25 mouse cellular contexts compared by ENCODE assay signal in genomic region chr9:41922416-41922815, GRCm38 (mm10).
DNase-seq lines count a peak whose midpoint lies in the region; ATAC-seq and TF ChIP-seq lines count a peak whose summit lies in the region.
"Had no signal": no experiment of that assay in that cellular context is flagged by ENCODE, and none has a peak within 500 bp of the region (broad histone marks: within the 10 kb centered on the region; RNA-seq: fewer than 3 reads in every experiment).

No protein-coding gene starts in this region.

- H3K4me2 ChIP-seq in heart, embryonic 12.5 days, result no peak overlapping the region
- no peak overlapping the region for H3K4me2 ChIP-seq in intestine, embryonic 14.5 days (ENCODE audit: low read length)
- H3K4me2 ChIP-seq in intestine, postnatal 0 days (replicated peaks; ENCODE audit: low read depth), result no peak overlapping the region
- no peak overlapping the region for H3K4me2 ChIP-seq in limb, embryonic 12.5 days
- H3K4me2 ChIP-seq: hindbrain, embryonic 12.5 days; liver, embryonic 12.5 days; lung, embryonic 14.5 days; midbrain, embryonic 15.5 days; neural tube, embryonic 15.5 days; stomach, embryonic 15.5 days had no signal

- no peak for TF ChIP-seq CTCF in intestine, postnatal 0 days (IDR thresholded peaks at IDR 0.05; ENCODE audit: low read depth)
- no peak for TF ChIP-seq CTCF in lung, adult 2 months (IDR thresholded peaks at IDR 0.05; ENCODE audit: insufficient read depth, low read length)

- H3K4me3 ChIP-seq in heart, embryonic 12.5 days, result no peak overlapping the region
- H3K4me3 ChIP-seq in intestine, embryonic 14.5 days (ENCODE audit: low read depth, low read length), result no peak overlapping the region
- H3K4me3 ChIP-seq in intestine, postnatal 0 days (ENCODE audit: low read depth, low read length), result no peak overlapping the region
- H3K4me3 ChIP-seq in limb, embryonic 12.5 days (replicated peaks), result no peak overlapping the region
- no peak overlapping the region for H3K4me3 ChIP-seq in lung, adult 2 months (replicated peaks; ENCODE audit: extremely low read depth, low read depth, low read length)
- H3K4me3 ChIP-seq: hindbrain, embryonic 12.5 days; layer of hippocampus, adult 2 months; liver, embryonic 12.5 days; midbrain, embryonic 15.5 days; myocyte; neural tube, embryonic 15.5 days; stomach, embryonic 15.5 days had no signal

- no peaks in the 10 kb centered on the region for H3K27me3 ChIP-seq in heart, embryonic 12.5 days (replicated peaks)
- H3K27me3 ChIP-seq in intestine, embryonic 14.5 days (replicated peaks; ENCODE audit: control insufficient read depth, insufficient read depth, low read length), result no peaks in the 10 kb centered on the region
- H3K27me3 ChIP-seq in intestine, postnatal 0 days (replicated peaks; ENCODE audit: control insufficient read depth, insufficient read depth, low read length), result no peaks in the 10 kb centered on the region
- H3K27me3 ChIP-seq in limb, embryonic 12.5 days, result no peaks in the 10 kb centered on the region
- H3K27me3 ChIP-seq: hindbrain, embryonic 12.5 days; liver, embryonic 12.5 days; midbrain, embryonic 15.5 days; neural tube, embryonic 15.5 days; stomach, embryonic 15.5 days had no signal

- H3K9me3 ChIP-seq in heart, embryonic 12.5 days (replicated peaks), result peaks cover 5% of the 10 kb centered on the region; the same call in 1 of the 2 replicates
- H3K9me3 ChIP-seq in intestine, embryonic 14.5 days (ENCODE audit: control insufficient read depth, low read length), result no peaks in the 10 kb centered on the region
- no peaks in the 10 kb centered on the region for H3K9me3 ChIP-seq in intestine, postnatal 0 days (ENCODE audit: control insufficient read depth)
- H3K9me3 ChIP-seq in limb, embryonic 12.5 days, result no peaks in the 10 kb centered on the region
- H3K9me3 ChIP-seq: hindbrain, embryonic 12.5 days; liver, embryonic 12.5 days; midbrain, embryonic 15.5 days; neural tube, embryonic 15.5 days; stomach, embryonic 15.5 days had no signal

- no peak overlapping the region for H3K9ac ChIP-seq in heart, embryonic 12.5 days
- no peak overlapping the region for H3K9ac ChIP-seq in intestine, embryonic 14.5 days (ENCODE audit: low read length)
- no peak overlapping the region for H3K9ac ChIP-seq in intestine, postnatal 0 days (ENCODE audit: low read depth, low read length)
- H3K9ac ChIP-seq in limb, embryonic 12.5 days (replicated peaks), result no peak overlapping the region
- H3K9ac ChIP-seq: hindbrain, embryonic 12.5 days; liver, embryonic 12.5 days; lung, embryonic 14.5 days; midbrain, embryonic 15.5 days; neural tube, embryonic 15.5 days; stomach, embryonic 15.5 days had no signal

- peak; percentile 15 for DNase-seq in adrenal gland, adult 2 months
- no peak for DNase-seq in adrenal gland, postnatal 25 days
- DNase-seq in heart, adult 11 months, result peak; percentile 95
- peak; percentile 42 for DNase-seq in intestine, embryonic 14.5 days (ENCODE audit: low spot score)
- DNase-seq in lung, adult 2 months, result no peak
- DNase-seq: cerebellum, adult 8-10 months; kidney, postnatal 10 days; left cerebral cortex, postnatal 4 days; lung, embryonic 14.5 days; lung, postnatal 36 days; right cerebral cortex, postnatal 25 days; thymus, adult 18-20 months had no signal

- TF ChIP-seq POLR2A in lung, adult 2 months (IDR thresholded peaks at IDR 0.05; ENCODE audit: borderline replicate concordance, extremely low read depth, low read depth, low read length), result no peak

- no peak for ATAC-seq in heart, embryonic 12.5 days (ENCODE audit: insufficient number of reproducible peaks, low FRiP score)
- no peak for ATAC-seq in intestine, embryonic 14.5 days (replicated peaks; ENCODE audit: low FRiP score, low TSS enrichment, low read depth)
- ATAC-seq in intestine, postnatal 0 days, result no peak
- ATAC-seq in limb, embryonic 12.5 days (ENCODE audit: insufficient number of reproducible peaks, insufficient read depth, low FRiP score, low TSS enrichment, low read depth), result no peak
- ATAC-seq: activated CD4-positive, CD25-positive, alpha-beta regulatory T cell, adult 4 months; CD4-positive, CD25-positive, alpha-beta regulatory T cell, adult 4 months; inflammation-experienced regulatory T-cells, adult 6 months; liver, embryonic 12.5 days; midbrain, embryonic 15.5 days had no signal

- H3K27ac ChIP-seq in heart, embryonic 12.5 days (ENCODE audit: poor library complexity, severe bottlenecking), result no peak overlapping the region
- H3K27ac ChIP-seq in intestine, embryonic 14.5 days (ENCODE audit: low read depth), result no peak overlapping the region
- no peak overlapping the region for H3K27ac ChIP-seq in intestine, postnatal 0 days (ENCODE audit: low read depth, low read length)
- peak overlapping the region; percentile 96 for H3K27ac ChIP-seq in limb, embryonic 12.5 days
- H3K27ac ChIP-seq: hindbrain, embryonic 12.5 days; layer of hippocampus, adult 2 months; liver, embryonic 12.5 days; midbrain, embryonic 15.5 days; neural tube, embryonic 15.5 days; stomach, embryonic 15.5 days had no signal

- no peaks in the 10 kb centered on the region for H3K36me3 ChIP-seq in heart, embryonic 12.5 days
- no peaks in the 10 kb centered on the region for H3K36me3 ChIP-seq in intestine, embryonic 14.5 days (ENCODE audit: control insufficient read depth, insufficient read depth, low read length)
- H3K36me3 ChIP-seq in intestine, postnatal 0 days (ENCODE audit: control insufficient read depth, insufficient read depth), result no peaks in the 10 kb centered on the region
- H3K36me3 ChIP-seq in limb, embryonic 12.5 days, result no peaks in the 10 kb centered on the region
- H3K36me3 ChIP-seq: hindbrain, embryonic 12.5 days; liver, embryonic 12.5 days; midbrain, embryonic 15.5 days; neural tube, embryonic 15.5 days; stomach, embryonic 15.5 days had no signal

- 56% methylated on average over 6 of the region's 6 CpGs for WGBS in heart, embryonic 12.5 days
- WGBS in intestine, embryonic 14.5 days, result 77% methylated on average over 6 of the region's 6 CpGs
- 84% methylated on average over 6 of the region's 6 CpGs for WGBS in intestine, postnatal 0 days
- WGBS in limb, embryonic 12.5 days, result 79% methylated on average over 6 of the region's 6 CpGs
- 56% methylated on average over 6 of the region's 6 CpGs for WGBS in lung, adult 2 months

- H3K4me1 ChIP-seq in heart, embryonic 12.5 days (replicated peaks), result peaks cover 7% of the 10 kb centered on the region
- H3K4me1 ChIP-seq in intestine, embryonic 14.5 days (replicated peaks; ENCODE audit: control insufficient read depth, insufficient read depth, low read length), result no peaks in the 10 kb centered on the region
- no peaks in the 10 kb centered on the region for H3K4me1 ChIP-seq in intestine, postnatal 0 days (replicated peaks; ENCODE audit: control insufficient read depth, insufficient read depth, low read length)
- peaks cover 51% of the 10 kb centered on the region for H3K4me1 ChIP-seq in limb, embryonic 12.5 days (replicated peaks)
- H3K4me1 ChIP-seq in lung, adult 2 months (ENCODE audit: control insufficient read depth, insufficient read depth, low read length), result no peaks in the 10 kb centered on the region
- H3K4me1 ChIP-seq: liver, embryonic 12.5 days had no signal

Comparison
In these comparisons a context has a peak if more than half of its experiments do, and no peak if none do; other contexts are left out.
1. DNase-seq: peak in adrenal gland, adult 2 months (single experiment), heart, adult 11 months (single experiment) and intestine, embryonic 14.5 days (single experiment); none in adrenal gland, postnatal 25 days (single experiment) and lung, adult 2 months (single experiment).